Mouse (Mus musculus) stomach, embryonic 16.5 days (tissue): Measurements from ENCODE around the gene Me3. TPM values are rescaled to one million over a fixed set of nuclear protein-coding genes. Genes with fewer than 3 reads are reported as not detected.

Experiments used
- ATAC-seq: fragments of 200-750 bp; cut with Nextera tagmentation; 2 replicates; pipeline ENCODE4 v1.8.0; 2017; ENCODE audit warnings: moderate number of reproducible peaks, moderate TSS enrichment; ENCODE audit not compliant: insufficient read depth, low FRiP score
- H3K27ac ChIP-seq: fragments of 300-500 bp; sonication (generic); 2 replicates; pipeline ENCODE4 v1.5.1; 2014; ENCODE audit warnings: low read length
- H3K27me3 ChIP-seq: fragments of 300-500 bp; sonication (generic); 2 replicates; pipeline ENCODE4 v1.6.1; 2014; ENCODE audit warnings: low read length, control low read depth, mixed read lengths; ENCODE audit not compliant: control insufficient read depth, insufficient read depth
- H3K36me3 ChIP-seq: fragments of 300-500 bp; sonication (generic); 2 replicates; pipeline ENCODE4 v1.6.1; 2014; ENCODE audit warnings: low read length; ENCODE audit not compliant: control insufficient read depth, insufficient read depth
- H3K4me1 ChIP-seq: fragments of 300-500 bp; sonication (generic); 2 replicates; pipeline ENCODE4 v1.6.1; 2014; ENCODE audit warnings: low read length, control low read depth, mixed read lengths; ENCODE audit not compliant: control insufficient read depth, insufficient read depth
- H3K4me2 ChIP-seq: fragments of 300-500 bp; sonication (generic); 2 replicates; pipeline ENCODE4 v1.6.1; 2014; ENCODE audit warnings: low read depth, low read length, mixed read lengths
- H3K4me3 ChIP-seq: fragments of 300-500 bp; sonication (generic); replicated peaks from 2 replicates; pipeline ENCODE4 v1.5.1; 2014; ENCODE audit warnings: mild to moderate bottlenecking, low read length
- H3K9ac ChIP-seq: fragments of 300-500 bp; sonication (generic); 2 replicates; pipeline ENCODE4 v1.6.1; 2014; ENCODE audit warnings: low read length
- H3K9me3 ChIP-seq: fragments of 300-500 bp; sonication (generic); replicated peaks from 2 replicates; pipeline ENCODE4 v1.6.1; 2016; ENCODE audit warnings: low read length, control low read depth; ENCODE audit not compliant: control insufficient read depth
- WGBS: fragments of 180-500 bp; shearing (Covaris S2); extraction: QIAGEN DNeasy Blood & Tissue Kit; methylation state at CpG from one replicate; pipeline ENCODE4 v1.1.7; 2014; 5-methylcytosine and 5-hydroxymethylcytosine counted together
- polyA plus RNA-seq: library from polyadenylated mRNA; unstranded; fragments of >200 nt; fragmentation: Nextera tagmentation; extraction: Ambion mirVana; gene quantifications from 2 replicates; pipeline ENCODE4 v1.2.1, GENCODE M21; 2015

Gene Me3
- polyA plus RNA-seq, 1 experiment from 2014 or later: 4.2 TPM

- no peak overlapping the region for H3K9ac ChIP-seq
- WGBS: 51% methylated on average over 17 of the region's 17 CpGs
- ATAC-seq: no peak
Measured at GRCm38 (mm10) chr7:89856440-89857217, 224.4 kb downstream of the Me3 start.

GRCm38 (mm10) chr7:89864769-89865168, 232.6 kb downstream of the Me3 start:
- no peak for ATAC-seq
- no peak overlapping the region for H3K4me2 ChIP-seq
- WGBS: 100% methylated on average over 1 of the region's 1 CpGs
- H3K27ac ChIP-seq: no peak overlapping the region
- no peak overlapping the region for H3K4me3 ChIP-seq
- no peaks in the 10 kb centered on the region for H3K4me1 ChIP-seq
- no peaks in the 10 kb centered on the region for H3K36me3 ChIP-seq
- no peaks in the 10 kb centered on the region for H3K27me3 ChIP-seq
- H3K9ac ChIP-seq: no peak overlapping the region
- H3K9me3 ChIP-seq: no peaks in the 10 kb centered on the region

More at GRCm38 (mm10) chr7:89856440-89857217, 224.4 kb downstream of the Me3 start:
- Histone ChIP-seq H3K27ac (no peak overlapping the region), H3K27me3 (no peaks in the 10 kb centered on the region), H3K4me1 (peaks cover 2% of the 10 kb centered on the region; the same call in 1 of the 2 replicates), H3K4me2 (no peak overlapping the region), H3K9me3 (no peaks in the 10 kb centered on the region), H3K4me3 (no peak overlapping the region), H3K36me3 (no peaks in the 10 kb centered on the region)

- WGBS: 64% methylated on average over 5 of the region's 5 CpGs
- Histone ChIP-seq H3K4me2 (no peak overlapping the region), H3K27me3 (no peaks in the 10 kb centered on the region), H3K9me3 (no peaks in the 10 kb centered on the region), H3K4me1 (no peaks in the 10 kb centered on the region), H3K4me3 (no peak overlapping the region), H3K27ac (no peak overlapping the region), H3K36me3 (no peaks in the 10 kb centered on the region), H3K9ac (no peak overlapping the region)
- ATAC-seq: no peak
Measured at GRCm38 (mm10) chr7:89867221-89867620, 235.0 kb downstream of the Me3 start.

- no peaks in the 10 kb centered on the region for H3K27me3 ChIP-seq
- no peaks in the 10 kb centered on the region for H3K4me1 ChIP-seq
- H3K4me3 ChIP-seq: no peak overlapping the region
- H3K4me2 ChIP-seq: no peak overlapping the region
- ATAC-seq: no peak
- 47% methylated on average over 1 of the region's 1 CpGs for WGBS
- H3K9me3 ChIP-seq: no peaks in the 10 kb centered on the region
- H3K9ac ChIP-seq: no peak overlapping the region
- H3K36me3 ChIP-seq: no peaks in the 10 kb centered on the region
- H3K27ac ChIP-seq: no peak overlapping the region
Measured at GRCm38 (mm10) chr7:89879686-89880085, 247.5 kb downstream of the Me3 start.

- Histone ChIP-seq H3K9ac (no peak overlapping the region), H3K4me3 (no peak overlapping the region), H3K27ac (no peak overlapping the region), H3K4me2 (no peak overlapping the region), H3K4me1 (no peaks in the 10 kb centered on the region), H3K9me3 (no peaks in the 10 kb centered on the region), H3K36me3 (no peaks in the 10 kb centered on the region), H3K27me3 (no peaks in the 10 kb centered on the region)
- 45% methylated on average over 3 of the region's 3 CpGs for WGBS
- no peak for ATAC-seq
Measured at GRCm38 (mm10) chr7:89884551-89884950, 252.4 kb downstream of the Me3 start.

GRCm38 (mm10) chr7:89891412-89891811, 259.2 kb downstream of the Me3 start:
- Histone ChIP-seq H3K27me3 (no peaks in the 10 kb centered on the region), H3K36me3 (no peaks in the 10 kb centered on the region), H3K4me1 (no peaks in the 10 kb centered on the region), H3K4me3 (no peak overlapping the region), H3K9ac (no peak overlapping the region), H3K9me3 (no peaks in the 10 kb centered on the region), H3K27ac (no peak overlapping the region), H3K4me2 (no peak overlapping the region)
- 78% methylated on average over 5 of the region's 5 CpGs for WGBS
- no peak for ATAC-seq

GRCm38 (mm10) chr7:89891856-89892255, 259.7 kb downstream of the Me3 start:
- ATAC-seq: no peak
- no peaks in the 10 kb centered on the region for H3K36me3 ChIP-seq
- 39% methylated on average over 4 of the region's 4 CpGs for WGBS
- H3K27me3 ChIP-seq: no peaks in the 10 kb centered on the region
- H3K4me3 ChIP-seq: no peak overlapping the region
- no peak overlapping the region for H3K4me2 ChIP-seq
- H3K27ac ChIP-seq: no peak overlapping the region
- no peak overlapping the region for H3K9ac ChIP-seq
- no peaks in the 10 kb centered on the region for H3K4me1 ChIP-seq
- H3K9me3 ChIP-seq: no peaks in the 10 kb centered on the region

- H3K27me3 ChIP-seq: no peaks in the 10 kb centered on the region
- ATAC-seq: no peak
- no peak overlapping the region for H3K27ac ChIP-seq
- peak overlapping the region; percentile 23; the same call in 1 of the 2 replicates for H3K4me3 ChIP-seq
- peak overlapping the region; percentile 50 for H3K4me2 ChIP-seq
- H3K36me3 ChIP-seq: no peaks in the 10 kb centered on the region
- peaks cover 3% of the 10 kb centered on the region; the same call in 1 of the 2 replicates for H3K4me1 ChIP-seq
- WGBS: 69% methylated on average over 8 of the region's 8 CpGs
- H3K9ac ChIP-seq: no peak overlapping the region
- H3K9me3 ChIP-seq: no peaks in the 10 kb centered on the region
Measured at GRCm38 (mm10) chr7:89903007-89903406, 270.8 kb downstream of the Me3 start.

GRCm38 (mm10) chr7:89903442-89904343, 271.5 kb downstream of the Me3 start, which contains the start of gene Ccdc81:
Gene Ccdc81 (minus strand): TSS chr7:89903629.
- no peaks in the 10 kb centered on the region for H3K36me3 ChIP-seq
- H3K9ac ChIP-seq: no peak within 1 kb of the TSS
- no peak within 1 kb of the TSS for H3K27ac ChIP-seq
- peak within 1 kb of the TSS; percentile 23 for H3K4me3 ChIP-seq
- no peak for ATAC-seq
- H3K4me1 ChIP-seq: peaks cover 3% of the 10 kb centered on the region; the same call in 1 of the 2 replicates
- 31% methylated on average over 22 of the region's 22 CpGs for WGBS
- no peaks in the 10 kb centered on the region for H3K9me3 ChIP-seq
- peak within 1 kb of the TSS; percentile 50 for H3K4me2 ChIP-seq
- no peaks in the 10 kb centered on the region for H3K27me3 ChIP-seq
